ENCODE assay signal across 9 mouse cellular contexts in the genomic region with DNA sequence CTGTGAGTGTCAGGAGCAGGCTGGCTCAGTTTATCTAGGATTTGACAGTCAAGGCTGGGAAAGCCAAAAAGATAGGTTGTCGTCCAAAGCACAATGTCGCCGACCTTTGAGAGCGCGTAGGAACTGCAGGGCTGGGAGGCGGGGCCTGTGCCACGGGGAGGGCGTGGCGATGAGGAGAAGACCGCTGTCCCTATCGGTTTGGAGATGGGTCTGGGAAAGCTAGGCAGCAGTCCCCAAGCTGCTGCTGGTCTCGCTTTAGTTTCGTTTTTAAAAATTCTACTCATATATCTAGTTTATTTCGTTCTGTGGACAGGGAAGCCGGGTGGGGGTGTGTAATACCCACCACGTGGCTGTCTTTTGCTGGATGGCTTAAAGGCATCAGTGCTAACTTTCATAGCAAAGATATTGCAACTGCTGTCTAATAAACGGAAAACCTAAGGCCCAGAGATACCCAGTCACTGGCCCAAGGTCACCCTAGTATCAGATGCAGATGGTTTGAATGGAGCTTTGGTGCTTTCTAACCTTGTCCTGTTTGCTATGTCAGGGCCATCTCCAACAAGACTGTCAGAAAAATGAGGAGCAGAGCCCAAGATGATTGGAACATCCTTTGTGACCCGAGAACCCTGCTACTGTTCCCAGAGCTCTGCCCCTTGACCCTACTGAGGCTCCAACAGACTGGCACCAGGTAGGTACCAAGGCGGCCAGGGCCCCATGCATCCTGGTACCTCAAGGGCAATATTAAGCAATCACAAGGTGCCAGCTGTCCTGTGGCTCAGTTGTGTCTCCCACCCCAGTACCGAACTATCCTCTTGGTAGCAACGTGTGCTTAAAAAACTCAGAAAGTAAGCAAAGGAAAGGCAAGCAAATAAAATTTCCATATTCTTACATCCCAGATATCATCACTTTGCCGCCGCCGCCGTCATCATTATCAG. TPM values are rescaled to one million over a fixed set of nuclear protein-coding genes. Genes with fewer than 3 reads are reported as not detected.
DNase-seq lines count a peak whose midpoint lies in the region; ATAC-seq and TF ChIP-seq lines count a peak whose summit lies in the region.
"Had no signal": no experiment of that assay in that cellular context is flagged by ENCODE, and none has a peak within 500 bp of the region (broad histone marks: within the 10 kb centered on the region; RNA-seq: fewer than 3 reads in every experiment).

No protein-coding gene starts in this region.

- in situ Hi-C loops in CH12.LX (cut with MboI; ENCODE audit: low pct_ligation_motif_present, low pct_unique_long_range_greater_than_20kb, low sequenced_read_pairs) = loop anchor here (5.0 to 10.0 kb wide), 3 partner anchors 103 to 410 kb away; a partner anchor contains a TSS

- no peaks in the 10 kb centered on the region for H3K27me3 ChIP-seq in CH12.LX (replicated peaks)
- no peaks in the 10 kb centered on the region for H3K27me3 ChIP-seq in heart, postnatal 0 days (ENCODE audit: control insufficient read depth, insufficient read depth, low read length)
- no peaks in the 10 kb centered on the region for H3K27me3 ChIP-seq in liver, postnatal 0 days (ENCODE audit: insufficient read depth, low read length)
- peaks cover 16% of the 10 kb centered on the region for H3K27me3 ChIP-seq in neural tube, embryonic 13.5 days
- no peaks in the 10 kb centered on the region for H3K27me3 ChIP-seq in stomach, postnatal 0 days (ENCODE audit: control insufficient read depth, insufficient read depth, low read length)

- ATAC-seq in heart, postnatal 0 days (ENCODE audit: insufficient read depth, low read depth) = peak; percentile 77
- peak; percentile 76 for ATAC-seq in liver, postnatal 0 days
- ATAC-seq in neural tube, embryonic 13.5 days (ENCODE audit: low read depth) = peak; percentile 48; the same call in 1 of the 2 replicates
- peak; percentile 52; the same call in 1 of the 2 replicates for ATAC-seq in stomach, postnatal 0 days (ENCODE audit: low FRiP score, low TSS enrichment)

- DNase-seq in CH12.LX (ENCODE audit: extremely low read depth) = peak; percentile 88
- peak; percentile 57 for DNase-seq in fibroblast of lung, adult 2 months (ENCODE audit: low read depth)
- peak; percentile 97 for DNase-seq in heart, postnatal 0 days (ENCODE audit: low spot score)
- peak; percentile 87 to 88 for DNase-seq in kidney, postnatal 25 days
- DNase-seq in liver, postnatal 0 days = peak; percentile 89
- DNase-seq in stomach, postnatal 0 days (ENCODE audit: low spot score) = peak; percentile 79

- peak; percentile 88 for TF ChIP-seq RAD21 in CH12.LX (IDR thresholded peaks at IDR 0.05; ENCODE audit: low read depth, low read length)

- WGBS in heart, postnatal 0 days = 12% methylated on average over 25 of the region's 25 CpGs
- 11% methylated on average over 25 of the region's 25 CpGs for WGBS in liver, postnatal 0 days (ENCODE audit: insufficient replicate concordance)
- WGBS in neural tube, embryonic 13.5 days = 24% methylated on average over 25 of the region's 25 CpGs
- 16% methylated on average over 25 of the region's 25 CpGs for WGBS in stomach, postnatal 0 days

- TF ChIP-seq POLR2A in CH12.LX (IDR thresholded peaks at IDR 0.05; ENCODE audit: low read depth, low read length) = peak; percentile 78

- peaks cover 9% of the 10 kb centered on the region for H3K9me3 ChIP-seq in CH12.LX (replicated peaks; ENCODE audit: low read length)
- H3K9me3 ChIP-seq in heart, postnatal 0 days (replicated peaks; ENCODE audit: control insufficient read depth, low read length) = no peaks in the 10 kb centered on the region
- no peaks in the 10 kb centered on the region for H3K9me3 ChIP-seq in liver, postnatal 0 days (ENCODE audit: low read length)
- no peaks in the 10 kb centered on the region for H3K9me3 ChIP-seq in neural tube, embryonic 13.5 days
- no peaks in the 10 kb centered on the region for H3K9me3 ChIP-seq in stomach, postnatal 0 days (ENCODE audit: control insufficient read depth, low read length)

- H3K9ac ChIP-seq in CH12.LX (ENCODE audit: insufficient read depth, low read depth) = peak overlapping the region; percentile 29
- peak overlapping the region; percentile 31; the same call in 1 of the 2 replicates for H3K9ac ChIP-seq in heart, postnatal 0 days (replicated peaks; ENCODE audit: low read depth, low read length)
- peak overlapping the region; percentile 23; the same call in 1 of the 2 replicates for H3K9ac ChIP-seq in liver, postnatal 0 days (replicated peaks)
- H3K9ac ChIP-seq in neural tube, embryonic 13.5 days = peak overlapping the region; percentile 53
- H3K9ac ChIP-seq in stomach, postnatal 0 days (ENCODE audit: low read length) = peak overlapping the region; percentile 45

- H3K27ac ChIP-seq in CH12.LX (ENCODE audit: insufficient read depth, low read depth) = no peak overlapping the region
- H3K27ac ChIP-seq in brown adipose tissue, adult 24 weeks (replicated peaks; ENCODE audit: low read depth, low read length) = no peak overlapping the region
- peak overlapping the region; percentile 91 for H3K27ac ChIP-seq in heart, postnatal 0 days (ENCODE audit: low read depth)
- H3K27ac ChIP-seq in liver, postnatal 0 days (ENCODE audit: low read depth) = peak overlapping the region; percentile 12; the same call in 1 of the 2 replicates
- no peak overlapping the region for H3K27ac ChIP-seq in neural tube, embryonic 13.5 days (replicated peaks)
- H3K27ac ChIP-seq in stomach, postnatal 0 days (replicated peaks) = peak overlapping the region; percentile 59

- peaks cover 2 to 34% of the 10 kb centered on the region in 2 experiments for H3K36me3 ChIP-seq in CH12.LX (replicated peaks in 1 of 2; ENCODE audit: control insufficient read depth in 1 of 2, insufficient read depth in 1 of 2, low read length in 1 of 2)
- H3K36me3 ChIP-seq in heart, postnatal 0 days (replicated peaks; ENCODE audit: control insufficient read depth, insufficient read depth, low read length) = no peaks in the 10 kb centered on the region
- no peaks in the 10 kb centered on the region for H3K36me3 ChIP-seq in liver, postnatal 0 days (replicated peaks; ENCODE audit: insufficient read depth, low read length)
- no peaks in the 10 kb centered on the region for H3K36me3 ChIP-seq in neural tube, embryonic 13.5 days
- H3K36me3 ChIP-seq in stomach, postnatal 0 days (ENCODE audit: control insufficient read depth, insufficient read depth, low read length) = no peaks in the 10 kb centered on the region

- no peak for TF ChIP-seq EP300 in CH12.LX (IDR thresholded peaks at IDR 0.05; ENCODE audit: low read length)
- TF ChIP-seq EP300 in heart, postnatal 0 days (IDR thresholded peaks at IDR 0.05; ENCODE audit: low read depth) = 0 out of 2 replicates have a peak, but pooled peaks have one; percentile 52
- TF ChIP-seq EP300 in liver, postnatal 0 days (IDR thresholded peaks at IDR 0.05; ENCODE audit: low read depth) = no peak
- TF ChIP-seq EP300 in stomach, postnatal 0 days (optimal IDR thresholded peaks at IDR 0.05) = no peak

- H3K4me3 ChIP-seq in CH12.LX (replicated peaks in 1 of 3; ENCODE audit: low read depth in 2 of 3, low read length in 2 of 3, poor library complexity in 1 of 3) = peak overlapping the region; percentile 71 to 80 (median 72)
- peak overlapping the region; percentile 63 for H3K4me3 ChIP-seq in brown adipose tissue, adult 24 weeks (ENCODE audit: insufficient read depth, low read depth, low read length)
- peak overlapping the region; percentile 51 for H3K4me3 ChIP-seq in heart, postnatal 0 days (ENCODE audit: low read depth, low read length)
- peak overlapping the region; percentile 44 for H3K4me3 ChIP-seq in liver, postnatal 0 days (ENCODE audit: low read depth, low read length)
- peak overlapping the region; percentile 43 for H3K4me3 ChIP-seq in neural tube, embryonic 13.5 days
- H3K4me3 ChIP-seq in stomach, postnatal 0 days (ENCODE audit: low read depth, low read length) = peak overlapping the region; percentile 39

- peaks cover 3 to 48% of the 10 kb centered on the region in 2 experiments; a peak in 3 of 4 replicates for H3K4me1 ChIP-seq in CH12.LX (ENCODE audit: control insufficient read depth in 1 of 2, insufficient read depth in 2 of 2)
- no peaks in the 10 kb centered on the region; the same call in 1 of the 2 replicates for H3K4me1 ChIP-seq in brown adipose tissue, adult 24 weeks (ENCODE audit: control insufficient read depth, insufficient read depth, insufficient read length, low read length)
- peaks cover 44% of the 10 kb centered on the region for H3K4me1 ChIP-seq in heart, postnatal 0 days (ENCODE audit: control insufficient read depth, insufficient read depth)
- peaks cover 18% of the 10 kb centered on the region for H3K4me1 ChIP-seq in liver, postnatal 0 days (ENCODE audit: insufficient read depth)
- peaks cover 25% of the 10 kb centered on the region for H3K4me1 ChIP-seq in neural tube, embryonic 13.5 days (replicated peaks)
- peaks cover 6% of the 10 kb centered on the region; the same call in 1 of the 2 replicates for H3K4me1 ChIP-seq in stomach, postnatal 0 days (replicated peaks; ENCODE audit: control insufficient read depth, insufficient read depth)

- dilution Hi-C loops in CH12.LX (cut with MboI; ENCODE audit: extremely low pct_ligation_motif_present, extremely low pct_unique_long_range_greater_than_20kb, low sequenced_read_pairs) = no loop called here

- peak overlapping the region; percentile 67 for H3K4me2 ChIP-seq in CH12.LX (ENCODE audit: insufficient read depth, low read depth, poor library complexity, severe bottlenecking)
- peak overlapping the region; percentile 76 for H3K4me2 ChIP-seq in heart, postnatal 0 days (ENCODE audit: low read depth, low read length)
- peak overlapping the region; percentile 79 for H3K4me2 ChIP-seq in liver, postnatal 0 days (ENCODE audit: low read depth, low read length)
- H3K4me2 ChIP-seq in neural tube, embryonic 13.5 days = peak overlapping the region; percentile 63
- H3K4me2 ChIP-seq in stomach, postnatal 0 days (replicated peaks; ENCODE audit: low read depth) = peak overlapping the region; percentile 66

- peaks cover 9% of the 10 kb centered on the region; the same call in 1 of the 2 replicates for H3K79me2 ChIP-seq in CH12.LX (replicated peaks; ENCODE audit: control insufficient read depth, extremely low read depth, insufficient read depth, poor library complexity, severe bottlenecking)

- peak in 1 of 2 experiments; percentile 83; a peak in 2 of 4 replicates for TF ChIP-seq CTCF in CH12.LX (conservative IDR thresholded peaks at IDR 0.05 in 1 of 2, IDR thresholded peaks at IDR 0.05 in 1 of 2; ENCODE audit: low read depth in 2 of 2, low read length in 2 of 2)
- peak; percentile 66 for TF ChIP-seq CTCF in heart, postnatal 0 days (IDR thresholded peaks at IDR 0.05; ENCODE audit: low read depth)
- peak; percentile 77 for TF ChIP-seq CTCF in liver, postnatal 0 days (IDR thresholded peaks at IDR 0.05; ENCODE audit: low read depth)
- peak; percentile 69 for TF ChIP-seq CTCF in stomach, postnatal 0 days (IDR thresholded peaks at IDR 0.05; ENCODE audit: low read depth)

RNA-seq across cellular contexts. Expression of a gene that starts 31.6 kb away (rescaled TPM):
- 19.1 and 22.2 TPM in 2 replicates for total RNA-seq in CH12.LX (2012; rRNA removed)
- 11.4 and 12.1 TPM in 2 replicates for total RNA-seq in CH12.LX (2014; rRNA removed)
- polyA plus RNA-seq in CH12.LX (2012; ENCODE audit: insufficient read length, low read depth) = 26.9 and 32.0 TPM in 2 replicates
- not detected in 2 replicates for polyA plus RNA-seq in brown adipose tissue, adult 24 weeks (2012; ENCODE audit: insufficient read depth, insufficient read length, missing spikeins)
- 4.5 and 4.8 TPM in 2 replicates for total RNA-seq in heart, postnatal 0 days (2014; rRNA removed; ENCODE audit: low replicate concordance)
- 0.93 and 1.5 TPM in 2 replicates for polyA plus RNA-seq in heart, postnatal 0 days (2015; fragmentation: Nextera tagmentation; extraction: Ambion mirVana)
- 1.6 and 2.7 TPM in 2 replicates for polyA plus RNA-seq in liver, postnatal 0 days (2015; fragmentation: Nextera tagmentation; extraction: Ambion mirVana)
- polyA plus RNA-seq in neural tube, embryonic 13.5 days (2015; fragmentation: Nextera tagmentation; extraction: Ambion mirVana) = 2.5 and 3.2 TPM in 2 replicates
- polyA plus RNA-seq in stomach, postnatal 0 days (2015; fragmentation: Nextera tagmentation; extraction: Ambion mirVana) = 1.5 and 1.6 TPM in 2 replicates

RNA-seq across cellular contexts. Expression of a gene that starts 40.5 kb away (rescaled TPM):
- total RNA-seq in CH12.LX (2012; rRNA removed) = not detected in 2 replicates
- not detected in 2 replicates for total RNA-seq in CH12.LX (2014; rRNA removed)
- polyA plus RNA-seq in CH12.LX (2012; ENCODE audit: insufficient read length, low read depth) = not detected in 2 replicates
- not detected in 2 replicates for polyA plus RNA-seq in brown adipose tissue, adult 24 weeks (2012; ENCODE audit: insufficient read depth, insufficient read length, missing spikeins)
- total RNA-seq in heart, postnatal 0 days (2014; rRNA removed; ENCODE audit: low replicate concordance) = 284 and 346 TPM in 2 replicates
- polyA plus RNA-seq in heart, postnatal 0 days (2015; fragmentation: Nextera tagmentation; extraction: Ambion mirVana) = 139 and 155 TPM in 2 replicates
- polyA plus RNA-seq in liver, postnatal 0 days (2015; fragmentation: Nextera tagmentation; extraction: Ambion mirVana) = not detected in 2 replicates
- 0.66 TPM in 1 of 2 replicates, not detected in the other for polyA plus RNA-seq in neural tube, embryonic 13.5 days (2015; fragmentation: Nextera tagmentation; extraction: Ambion mirVana)
- 0.17 and 0.91 TPM in 2 replicates for polyA plus RNA-seq in stomach, postnatal 0 days (2015; fragmentation: Nextera tagmentation; extraction: Ambion mirVana)
- polyA plus RNA-seq: gonadal fat pad, adult 2 months had no signal

RNA-seq across cellular contexts. Expression of a gene that starts 47.6 kb away (rescaled TPM):
- total RNA-seq in CH12.LX (2012; rRNA removed) = 3.3 and 4.1 TPM in 2 replicates
- 1.5 and 1.7 TPM in 2 replicates for total RNA-seq in CH12.LX (2014; rRNA removed)
- polyA plus RNA-seq in CH12.LX (2012; ENCODE audit: insufficient read length, low read depth) = 3.5 and 4.2 TPM in 2 replicates
- polyA plus RNA-seq in brown adipose tissue, adult 24 weeks (2012; ENCODE audit: insufficient read depth, insufficient read length, missing spikeins) = 13.1 and 15.7 TPM in 2 replicates
- total RNA-seq in heart, postnatal 0 days (2014; rRNA removed; ENCODE audit: low replicate concordance) = 13.7 and 16.3 TPM in 2 replicates
- polyA plus RNA-seq in heart, postnatal 0 days (2015; fragmentation: Nextera tagmentation; extraction: Ambion mirVana) = 6.3 and 7.2 TPM in 2 replicates
- polyA plus RNA-seq in liver, postnatal 0 days (2015; fragmentation: Nextera tagmentation; extraction: Ambion mirVana) = 2.5 and 2.7 TPM in 2 replicates
- polyA plus RNA-seq in neural tube, embryonic 13.5 days (2015; fragmentation: Nextera tagmentation; extraction: Ambion mirVana) = 17.3 and 19.1 TPM in 2 replicates
- 4.7 and 5.8 TPM in 2 replicates for polyA plus RNA-seq in stomach, postnatal 0 days (2015; fragmentation: Nextera tagmentation; extraction: Ambion mirVana)

RNA-seq across cellular contexts. Expression of a gene that starts 54.1 kb away (rescaled TPM):
- total RNA-seq in CH12.LX (2012; rRNA removed) = 34.6 and 42.4 TPM in 2 replicates
- total RNA-seq in CH12.LX (2014; rRNA removed) = 26.8 and 30.5 TPM in 2 replicates
- polyA plus RNA-seq in CH12.LX (2012; ENCODE audit: insufficient read length, low read depth) = 83.0 and 121 TPM in 2 replicates
- 142 and 151 TPM in 2 replicates for polyA plus RNA-seq in brown adipose tissue, adult 24 weeks (2012; ENCODE audit: insufficient read depth, insufficient read length, missing spikeins)
- 80.2 and 107 TPM in 2 replicates for total RNA-seq in heart, postnatal 0 days (2014; rRNA removed; ENCODE audit: low replicate concordance)
- polyA plus RNA-seq in heart, postnatal 0 days (2015; fragmentation: Nextera tagmentation; extraction: Ambion mirVana) = 180 and 193 TPM in 2 replicates
- polyA plus RNA-seq in liver, postnatal 0 days (2015; fragmentation: Nextera tagmentation; extraction: Ambion mirVana) = 83.4 and 87.1 TPM in 2 replicates
- polyA plus RNA-seq in neural tube, embryonic 13.5 days (2015; fragmentation: Nextera tagmentation; extraction: Ambion mirVana) = 141 and 147 TPM in 2 replicates
- 157 and 163 TPM in 2 replicates for polyA plus RNA-seq in stomach, postnatal 0 days (2015; fragmentation: Nextera tagmentation; extraction: Ambion mirVana)

RNA-seq across cellular contexts. Expression of a gene that starts 55.8 kb away (rescaled TPM):
- total RNA-seq in CH12.LX (2012; rRNA removed) (1.3 and 1.7 TPM in 2 replicates), CH12.LX (2014; rRNA removed) (0.34 TPM in 1 of 2 replicates, not detected in the other)
- polyA plus RNA-seq in CH12.LX (2012; ENCODE audit: insufficient read length, low read depth) = 2.4 and 3.1 TPM in 2 replicates
- polyA plus RNA-seq in brown adipose tissue, adult 24 weeks (2012; ENCODE audit: insufficient read depth, insufficient read length, missing spikeins) = 1.1 and 1.6 TPM in 2 replicates
- total RNA-seq in heart, postnatal 0 days (2014; rRNA removed; ENCODE audit: low replicate concordance) = 4.3 and 6.6 TPM in 2 replicates
- 0.41 and 0.45 TPM in 2 replicates for polyA plus RNA-seq in heart, postnatal 0 days (2015; fragmentation: Nextera tagmentation; extraction: Ambion mirVana)
- 0.19 and 0.33 TPM in 2 replicates for polyA plus RNA-seq in liver, postnatal 0 days (2015; fragmentation: Nextera tagmentation; extraction: Ambion mirVana)
- 4.1 and 4.9 TPM in 2 replicates for polyA plus RNA-seq in neural tube, embryonic 13.5 days (2015; fragmentation: Nextera tagmentation; extraction: Ambion mirVana)
- 0.61 and 0.70 TPM in 2 replicates for polyA plus RNA-seq in stomach, postnatal 0 days (2015; fragmentation: Nextera tagmentation; extraction: Ambion mirVana)

Comparison
In these comparisons a context has a peak if more than half of its experiments do, and no peak if none do; other contexts are left out.
1. H3K27ac ChIP-seq: peak in heart, postnatal 0 days (single experiment), liver, postnatal 0 days (single experiment) and stomach, postnatal 0 days (single experiment); none in CH12.LX (single experiment), brown adipose tissue, adult 24 weeks (single experiment) and neural tube, embryonic 13.5 days (single experiment).
2. RNA of a gene that starts 40.5 kb away (polyA plus RNA-seq): 139 to 155 TPM in heart, postnatal 0 days; 0.17 to 0.91 TPM in stomach, postnatal 0 days, 0.66 TPM in neural tube, embryonic 13.5 days, not detected in CH12.LX, not detected in brown adipose tissue, adult 24 weeks and not detected in liver, postnatal 0 days; every median in the first group is over 10 times any median in the second.
3. Peak in every context shown above with its lines, with median percentiles within 50 percentile points of each other: DNase-seq, H3K4me2 ChIP-seq, H3K4me3 ChIP-seq, H3K9ac ChIP-seq and ATAC-seq.